Mouse (Mus musculus): ENCODE measurements around the gene Serpina11.

DNA sequence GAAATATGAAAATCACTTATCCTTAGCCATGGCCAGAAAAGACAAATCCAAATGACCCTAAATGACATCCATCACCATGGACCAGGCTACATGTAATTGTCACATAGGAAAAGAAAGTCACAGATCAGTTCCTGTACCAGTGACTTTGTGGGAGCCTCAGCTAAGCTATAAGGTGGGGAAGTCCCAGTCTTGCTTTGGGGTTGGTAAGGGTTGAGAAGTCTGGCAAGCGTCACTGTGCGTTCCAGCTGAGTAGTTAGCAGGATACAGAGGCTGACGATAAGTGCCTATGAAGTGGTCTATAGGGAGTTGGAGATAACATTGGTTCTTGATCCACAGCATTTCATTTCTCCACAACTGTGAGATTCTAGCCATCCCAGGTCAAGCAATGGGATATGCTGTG, 25.5 kb upstream of the Serpina11 start:
- TF ChIP-seq RAD21 (IDR thresholded peaks at IDR 0.05; ENCODE audit: low read depth, low read length) (no peak), EP300 (IDR thresholded peaks at IDR 0.05; ENCODE audit: low read length) (no peak), USF1 (IDR thresholded peaks at IDR 0.05; ENCODE audit: low read depth, low read length) (no peak), SIN3A (IDR thresholded peaks at IDR 0.05; ENCODE audit: low read length) (no peak), BHLHE40 (IDR thresholded peaks at IDR 0.05; ENCODE audit: low read depth, low read length) (no peak), JUND (conservative IDR thresholded peaks at IDR 0.05; ENCODE audit: low read depth, low read length) (no peak), CTCF (conservative IDR thresholded peaks at IDR 0.05 in 1 of 2, IDR thresholded peaks at IDR 0.05 in 1 of 2; ENCODE audit: low read depth in 2 of 2, low read length in 2 of 2) (no peak), POLR2AphosphoS2 (IDR thresholded peaks at IDR 0.05; ENCODE audit: low read depth, low read length) (no peak), NRF1 (IDR thresholded peaks at IDR 0.05; ENCODE audit: low read depth, low read length) (no peak), MAFK (IDR thresholded peaks at IDR 0.05; ENCODE audit: insufficient replicate concordance, low read length) (no peak), POLR2A (IDR thresholded peaks at IDR 0.05; ENCODE audit: low read depth, low read length) (no peak), ELF1 (IDR thresholded peaks at IDR 0.05; ENCODE audit: low read depth, low read length) (no peak)

Data from CH12.LX (cell line).